Mouse (Mus musculus): ENCODE data around the gene Pheta1. TPM values are rescaled to one million over a fixed set of nuclear protein-coding genes. Genes with fewer than 3 reads are reported as not detected.
A peak's percentile ranks its signal among the peaks of the same experiment; 100 is the strongest.

The Pheta1 gene
- polyA plus RNA-seq, 1 experiment from 2014 or later = 41.1 TPM

- no peak overlapping the region for H3K9ac ChIP-seq
- no peak overlapping the region for H3K4me3 ChIP-seq
- no peaks in the 10 kb centered on the region for H3K9me3 ChIP-seq
- no peak for ATAC-seq (ENCODE audit: insufficient number of reproducible peaks, insufficient read depth, low FRiP score, low TSS enrichment, low read depth)
- peak overlapping the region; percentile 95; the same call in 1 of the 2 replicates for H3K4me2 ChIP-seq
- H3K27me3 ChIP-seq = peaks cover 39% of the 10 kb centered on the region
- H3K36me3 ChIP-seq = peaks cover 29% of the 10 kb centered on the region
- peaks cover 24% of the 10 kb centered on the region for H3K4me1 ChIP-seq
- H3K27ac ChIP-seq = no peak overlapping the region
- 79% methylated on average over 4 of the region's 4 CpGs for WGBS
Observed at GRCm38 (mm10) chr5:121827876-121828275, 20.9 kb upstream of the Pheta1 start.

- H3K9me3 ChIP-seq = no peaks in the 10 kb centered on the region
- no peak overlapping the region for H3K27ac ChIP-seq
- peak overlapping the region; percentile 48 for H3K4me3 ChIP-seq
- no peak for ATAC-seq (ENCODE audit: insufficient number of reproducible peaks, insufficient read depth, low FRiP score, low TSS enrichment, low read depth)
- 5% methylated on average over 72 of the region's 82 CpGs for WGBS
- H3K4me1 ChIP-seq = peaks cover 23% of the 10 kb centered on the region
- H3K27me3 ChIP-seq = peaks cover 39% of the 10 kb centered on the region
- H3K9ac ChIP-seq = peak overlapping the region; percentile 68
- peaks cover 25% of the 10 kb centered on the region for H3K36me3 ChIP-seq
- H3K4me2 ChIP-seq = peak overlapping the region; percentile 95
Observed at GRCm38 (mm10) chr5:121828491-121829432, 20.0 kb upstream of the Pheta1 start.

- no peak overlapping the region for H3K27ac ChIP-seq
- no peaks in the 10 kb centered on the region for H3K9me3 ChIP-seq
- no peak overlapping the region for H3K9ac ChIP-seq
- WGBS = 89% methylated on average over 6 of the region's 6 CpGs
- H3K4me3 ChIP-seq = no peak overlapping the region
- no peak for ATAC-seq (ENCODE audit: insufficient number of reproducible peaks, insufficient read depth, low FRiP score, low TSS enrichment, low read depth)
- H3K36me3 ChIP-seq = peaks cover 5% of the 10 kb centered on the region
- H3K4me2 ChIP-seq = no peak overlapping the region
- peaks cover 39% of the 10 kb centered on the region for H3K27me3 ChIP-seq
- H3K4me1 ChIP-seq = peaks cover 46% of the 10 kb centered on the region
Observed at GRCm38 (mm10) chr5:121831002-121831601, 17.7 kb upstream of the Pheta1 start.

GRCm38 (mm10) chr5:121832376-121833155, 16.2 kb upstream of the Pheta1 start:
- 80% methylated on average over 5 of the region's 6 CpGs for WGBS
- H3K4me3 ChIP-seq = no peak overlapping the region

GRCm38 (mm10) chr5:121833159-121833558, 15.6 kb upstream of the Pheta1 start:
- no peak for ATAC-seq (ENCODE audit: insufficient number of reproducible peaks, insufficient read depth, low FRiP score, low TSS enrichment, low read depth)
- Histone ChIP-seq H3K4me1 (peaks cover 55% of the 10 kb centered on the region), H3K4me3 (no peak overlapping the region), H3K27ac (no peak overlapping the region; the same call in 1 of the 2 replicates), H3K27me3 (peaks cover 42% of the 10 kb centered on the region), H3K9ac (peak overlapping the region; percentile 32; the same call in 1 of the 2 replicates), H3K4me2 (0 out of 2 replicates have a peak overlapping the region, but pooled peaks have one; percentile 90), H3K9me3 (no peaks in the 10 kb centered on the region), H3K36me3 (no peaks in the 10 kb centered on the region)
- WGBS = 95% methylated on average over 2 of the region's 2 CpGs

More at GRCm38 (mm10) chr5:121832376-121833155, 16.2 kb upstream of the Pheta1 start:
- H3K9ac ChIP-seq = no peak overlapping the region
- H3K27me3 ChIP-seq = peaks cover 42% of the 10 kb centered on the region
- no peak overlapping the region for H3K27ac ChIP-seq
- H3K4me2 ChIP-seq = no peak overlapping the region
- H3K9me3 ChIP-seq = no peaks in the 10 kb centered on the region
- peaks cover 5% of the 10 kb centered on the region for H3K36me3 ChIP-seq
- ATAC-seq (ENCODE audit: insufficient number of reproducible peaks, insufficient read depth, low FRiP score, low TSS enrichment, low read depth) = no peak
- H3K4me1 ChIP-seq = peaks cover 49% of the 10 kb centered on the region

- no peak overlapping the region; the same call in 1 of the 2 replicates for H3K27ac ChIP-seq
- no peak for ATAC-seq (ENCODE audit: insufficient number of reproducible peaks, insufficient read depth, low FRiP score, low TSS enrichment, low read depth)
Observed at GRCm38 (mm10) chr5:121833572-121834240, 15.1 kb upstream of the Pheta1 start.

GRCm38 (mm10) chr5:121834241-121834606, 14.6 kb upstream of the Pheta1 start:
- H3K27me3 ChIP-seq = peaks cover 42% of the 10 kb centered on the region
- no peaks in the 10 kb centered on the region for H3K9me3 ChIP-seq
- no peak for ATAC-seq (ENCODE audit: insufficient number of reproducible peaks, insufficient read depth, low FRiP score, low TSS enrichment, low read depth)
- WGBS = 78% methylated on average over 7 of the region's 7 CpGs
- H3K4me3 ChIP-seq = 0 out of 2 replicates have a peak overlapping the region, but pooled peaks have one; percentile 82
- H3K9ac ChIP-seq = no peak overlapping the region
- no peaks in the 10 kb centered on the region for H3K36me3 ChIP-seq
- no peak overlapping the region; the same call in 1 of the 2 replicates for H3K27ac ChIP-seq
- peak overlapping the region; percentile 90 for H3K4me2 ChIP-seq
- H3K4me1 ChIP-seq = peaks cover 54% of the 10 kb centered on the region

More at GRCm38 (mm10) chr5:121833572-121834240, 15.1 kb upstream of the Pheta1 start:
- H3K36me3 ChIP-seq = no peaks in the 10 kb centered on the region
- H3K4me1 ChIP-seq = peaks cover 55% of the 10 kb centered on the region
- peak overlapping the region; percentile 32; the same call in 1 of the 2 replicates for H3K9ac ChIP-seq
- peaks cover 42% of the 10 kb centered on the region for H3K27me3 ChIP-seq
- WGBS = 38% methylated on average over 10 of the region's 10 CpGs
- H3K4me3 ChIP-seq = 0 out of 2 replicates have a peak overlapping the region, but pooled peaks have one; percentile 82
- no peaks in the 10 kb centered on the region for H3K9me3 ChIP-seq
- H3K4me2 ChIP-seq = peak overlapping the region; percentile 90

- H3K4me1 ChIP-seq = peaks cover 52% of the 10 kb centered on the region
- H3K27ac ChIP-seq = no peak overlapping the region
- H3K4me2 ChIP-seq = peak overlapping the region; percentile 90
- H3K9ac ChIP-seq = peak overlapping the region; percentile 83
- ATAC-seq (ENCODE audit: insufficient number of reproducible peaks, insufficient read depth, low FRiP score, low TSS enrichment, low read depth) = no peak
- H3K36me3 ChIP-seq = no peaks in the 10 kb centered on the region
- H3K27me3 ChIP-seq = peaks cover 38% of the 10 kb centered on the region
- H3K4me3 ChIP-seq = peak overlapping the region; percentile 82
- H3K9me3 ChIP-seq = no peaks in the 10 kb centered on the region
- 47% methylated on average over 12 of the region's 12 CpGs for WGBS
Observed at GRCm38 (mm10) chr5:121834991-121835747, 13.6 kb upstream of the Pheta1 start.

- H3K4me1 ChIP-seq = peaks cover 52% of the 10 kb centered on the region
- ATAC-seq (ENCODE audit: insufficient number of reproducible peaks, insufficient read depth, low FRiP score, low TSS enrichment, low read depth) = no peak
Observed at GRCm38 (mm10) chr5:121835949-121836691, 12.7 kb upstream of the Pheta1 start.

More at GRCm38 (mm10) chr5:121835949-121836691, 12.7 kb upstream of the Pheta1 start:
- 0% methylated on average over 49 of the region's 51 CpGs for WGBS
- peak overlapping the region; percentile 90 for H3K4me2 ChIP-seq
- H3K4me3 ChIP-seq = peak overlapping the region; percentile 82
- H3K27ac ChIP-seq = peak overlapping the region; percentile 66; the same call in 1 of the 2 replicates
- H3K36me3 ChIP-seq = no peaks in the 10 kb centered on the region
- no peaks in the 10 kb centered on the region for H3K9me3 ChIP-seq
- H3K9ac ChIP-seq = peak overlapping the region; percentile 83
- H3K27me3 ChIP-seq = peaks cover 30% of the 10 kb centered on the region
